Mouse (Mus musculus) adrenal gland, postnatal 14 days (tissue): ENCODE measurements around the gene Gm8220. TPM values are rescaled to one million over a fixed set of nuclear protein-coding genes. Genes with fewer than 3 reads are reported as not detected.
"Not testable (repeated sequence)": the region's sequence is repeated elsewhere in the genome, so short reads cannot be mapped to it uniquely, and the experiment has no call there.

Experiments
- DNase-seq: peaks from one replicate; pipeline ENCODE4 v3.0.0; 2021; ENCODE audit warnings: mixed read lengths
- long read RNA-seq, 2 experiments: library from polyadenylated mRNA; stranded (forward); transcript quantifications; one replicate each; pipeline ENCODE4 v2.0.0; 2021
- total RNA-seq: library from RNA; stranded (reverse); gene quantifications from 2 replicates; pipeline ENCODE4 v1.2.3, GENCODE M21; 2021

The Gm8220 gene
- total RNA-seq = not detected in 2 replicates
- long read RNA-seq, experiment 1 = 0 reads
- long read RNA-seq, experiment 2 = 0 reads

GRCm38 (mm10) chr14:44285280-44285679 is at the start of gene Gm8220:
Gm8220 (plus strand) TSS chr14:44285580.
- DNase-seq = not testable (repeated sequence)

GRCm38 (mm10) chr14:44248039-44248438 is 37.3 kb upstream of the Gm8220 start:
- no peak for DNase-seq

- DNase-seq = not testable (repeated sequence)
Observed at GRCm38 (mm10) chr14:44312049-44312448, 26.7 kb downstream of the Gm8220 start.

GRCm38 (mm10) chr14:44338484-44338883 is 53.1 kb downstream of the Gm8220 start, which contains the start of gene Gm5930:
Gm5930 (minus strand) TSS chr14:44338584.
- DNase-seq = not testable (repeated sequence)

Other genes starting within 250 kb of the Gm8220 start
- gene Ear2, start 182.9 kb upstream of the Gm8220 start, total RNA-seq = 4.1 and 4.5 TPM in 2 replicates
- not detected in 2 replicates for gene Gm3327, start 161.7 kb upstream of the Gm8220 start, total RNA-seq
- gene Gm8212, start 87.9 kb upstream of the Gm8220 start, total RNA-seq = not detected in 2 replicates
- gene 4930503E14Rik, start 72.3 kb upstream of the Gm8220 start, total RNA-seq = not detected in 2 replicates
- gene Gm5930, start 53.0 kb downstream of the Gm8220 start, total RNA-seq = not detected in 2 replicates
- gene Gm8229, start 79.8 kb downstream of the Gm8220 start, total RNA-seq = not detected in 2 replicates
- not detected in 2 replicates for gene Gm3371, start 125.1 kb downstream of the Gm8220 start, total RNA-seq
- not detected in 2 replicates for gene Gm8232, start 148.1 kb downstream of the Gm8220 start, total RNA-seq
- not detected in 2 replicates for gene BC061237, start 206.9 kb downstream of the Gm8220 start, total RNA-seq
- gene Gm17093, start 232.7 kb downstream of the Gm8220 start, total RNA-seq = not detected in 2 replicates